Mouse (Mus musculus) CH12.LX (cell line): Measurements from ENCODE around the gene Gm49388. TPM values are rescaled to one million over a fixed set of nuclear protein-coding genes. Genes with fewer than 3 reads are reported as not detected.

Experiments
- DNase-seq: peaks from one replicate; pipeline ENCODE4 v3.0.0-alpha.2; 2013; ENCODE audit errors: extremely low read depth
- H3K27ac ChIP-seq: 2 replicates; pipeline ENCODE4 v1.5.1; 2012; ENCODE audit warnings: low read depth, mild to moderate bottlenecking, control low read depth, moderate library complexity; ENCODE audit not compliant: insufficient read depth
- H3K27me3 ChIP-seq: replicated peaks from 2 replicates; pipeline ENCODE3; 2012; ENCODE audit warnings: inconsistent platforms
- H3K36me3 ChIP-seq, 2 experiments: replicated peaks in 1 of 2; 2 replicates each; pipeline versions ENCODE3 to v1.6.1; 2012; ENCODE audit warnings: inconsistent platforms in 1 of 2, low read length in 1 of 2, mild to moderate bottlenecking in 1 of 2, mixed read lengths in 1 of 2, moderate library complexity in 1 of 2; ENCODE audit not compliant: control insufficient read depth in 1 of 2, insufficient read depth in 1 of 2
- H3K4me1 ChIP-seq, 2 experiments: 2 replicates each; pipeline ENCODE4 v1.6.1; 2012; ENCODE audit warnings: inconsistent platforms in 1 of 2, moderate library complexity in 1 of 2; ENCODE audit not compliant: insufficient read depth in 2 of 2, control insufficient read depth in 1 of 2
- H3K4me2 ChIP-seq: 2 replicates; pipeline ENCODE4 v1.6.1; 2012; ENCODE audit warnings: low read depth, mild to moderate bottlenecking, control low read depth; ENCODE audit not compliant: poor library complexity, insufficient read depth, severe bottlenecking
- H3K4me3 ChIP-seq, 3 experiments: fragments of 150-350 bp in 1 of 3; sonication (generic) in 1 of 3; replicated peaks in 1 of 3; 2 replicates each; pipeline versions ENCODE3 to v1.5.1; 2011 to 2012; ENCODE audit warnings: low read depth in 2 of 3, low read length in 2 of 3, mild to moderate bottlenecking in 2 of 3, moderate library complexity in 2 of 3, control low read depth in 1 of 3, improper control_type of control experiment in 1 of 3, inconsistent platforms in 1 of 3, mixed read lengths in 1 of 3; ENCODE audit not compliant: poor library complexity in 1 of 3
- H3K79me2 ChIP-seq: replicated peaks from 2 replicates; pipeline ENCODE4 v1.6.1; 2012; ENCODE audit warnings: mild to moderate bottlenecking, moderate library complexity; ENCODE audit not compliant: control insufficient read depth, poor library complexity, insufficient read depth, severe bottlenecking; ENCODE audit errors: extremely low read depth
- H3K9ac ChIP-seq: 2 replicates; pipeline ENCODE4 v1.6.1; 2012; ENCODE audit warnings: low read depth, mild to moderate bottlenecking, control low read depth, moderate library complexity; ENCODE audit not compliant: insufficient read depth
- H3K9me3 ChIP-seq: replicated peaks from 2 replicates; pipeline ENCODE3; 2012; ENCODE audit warnings: low read length, inconsistent platforms, mixed read lengths
- CHD1 ChIP-seq: IDR thresholded peaks from 2 replicates; pipeline ENCODE4 v1.6.1; 2012; ENCODE audit warnings: low read depth, low read length, improper control_type of control experiment, inconsistent platforms
- CHD2 ChIP-seq: IDR thresholded peaks from 2 replicates; pipeline ENCODE4 v1.6.1; 2011; ENCODE audit warnings: low read length, improper control_type of control experiment
- E2F4 ChIP-seq: IDR thresholded peaks from 2 replicates; pipeline ENCODE4 v1.6.1; 2011; ENCODE audit warnings: low read depth, low read length, improper control_type of control experiment; ENCODE audit not compliant: insufficient replicate concordance
- IRF4 ChIP-seq: IDR thresholded peaks from 2 replicates; pipeline ENCODE4 v1.6.1; 2014; ENCODE audit warnings: low read depth, mild to moderate bottlenecking, inconsistent platforms, low read length, improper control_type of control experiment
- MAX ChIP-seq: IDR thresholded peaks from 2 replicates; pipeline ENCODE4 v1.6.1; 2011; ENCODE audit warnings: low read length, improper control_type of control experiment
- MAZ ChIP-seq: IDR thresholded peaks from 2 replicates; pipeline ENCODE4 v1.6.1; 2012; ENCODE audit warnings: low read depth, mild to moderate bottlenecking, inconsistent platforms, low read length, improper control_type of control experiment, moderate library complexity
- MXI1 ChIP-seq: IDR thresholded peaks from 2 replicates; pipeline ENCODE4 v1.6.1; 2011; ENCODE audit warnings: mild to moderate bottlenecking, low read depth, low read length, improper control_type of control experiment
- MYC ChIP-seq: IDR thresholded peaks from 2 replicates; pipeline ENCODE4 v1.6.1; 2011; ENCODE audit warnings: low read depth, mild to moderate bottlenecking, improper control_type of control experiment, low read length
- POLR2A ChIP-seq: IDR thresholded peaks from 2 replicates; pipeline ENCODE4 v1.6.1; 2011; ENCODE audit warnings: low read depth, mild to moderate bottlenecking, improper control_type of control experiment, low read length
- SIN3A ChIP-seq: IDR thresholded peaks from 2 replicates; pipeline ENCODE4 v1.6.1; 2012; ENCODE audit warnings: low read length, improper control_type of control experiment, inconsistent platforms
- TBP ChIP-seq: conservative IDR thresholded peaks from 2 replicates; pipeline ENCODE4 v1.6.1; 2011; ENCODE audit warnings: low read depth, low read length, improper control_type of control experiment
- ZKSCAN1 ChIP-seq: IDR thresholded peaks from 2 replicates; pipeline ENCODE4 v1.6.1; 2012; ENCODE audit warnings: low read depth, inconsistent platforms, low read length, improper control_type of control experiment, borderline replicate concordance
- dilution Hi-C: fragments of 300-500 bp; cut with MboI; formaldehyde crosslinking; loops from 2 replicates; pipeline ENCODE4 v1.14.3; 2020; ENCODE audit warnings: low sequenced_read_pairs; ENCODE audit not compliant: extremely low pct_unique_long_range_greater_than_20kb, extremely low pct_ligation_motif_present
- in situ Hi-C: fragments of 300-500 bp; cut with MboI; formaldehyde crosslinking; loops from 3 replicates; pipeline ENCODE4 v1.14.3; 2019; ENCODE audit warnings: low sequenced_read_pairs, low pct_ligation_motif_present, low pct_unique_long_range_greater_than_20kb, mixed read lengths
- polyA plus RNA-seq: library from polyadenylated mRNA; unstranded; fragments of >175 nt; gene quantifications from 2 replicates; pipeline ENCODE4 v1.2.1, GENCODE M21; 2012; ENCODE audit warnings: low read depth; ENCODE audit not compliant: insufficient read length
- total RNA-seq, 2 experiments: library from RNA; depleted of rRNA; stranded (reverse); fragments of 300-350 nt in 1 of 2; fragments of >200 nt in 1 of 2; gene quantifications; 2 replicates each; pipeline ENCODE4 v1.2.3; 2012 to 2014

The Gm49388 gene
- total and polyA plus RNA-seq, 3 experiments, result 0.98 to 4.3 TPM; not detected in 1

- Histone ChIP-seq H3K79me2 (peaks cover 14% of the 10 kb centered on the region), H3K4me1 (peaks cover 5 to 65% of the 10 kb centered on the region in 2 experiments), H3K9me3 (no peaks in the 10 kb centered on the region), H3K9ac (peak overlapping the region; percentile 72), H3K27me3 (no peaks in the 10 kb centered on the region), H3K27ac (peak overlapping the region; percentile 65), H3K4me2 (peak overlapping the region; percentile 72), H3K4me3 (peak overlapping the region; percentile 77 to 87 (median 78)), H3K36me3 (peaks cover 13 to 48% of the 10 kb centered on the region in 2 experiments)
- TF ChIP-seq E2F4 (no peak), IRF4 (0 out of 2 replicates have a peak, but pooled peaks have one; percentile 26), CHD1 (0 out of 2 replicates have a peak, but pooled peaks have one; percentile 52), MXI1 (peak; percentile 73; the same call in 1 of the 2 replicates), MAX (peak; percentile 61)
- in situ Hi-C loops (loop anchor here (5.0 to 25.0 kb wide), 2 partner anchors 408 to 1053 kb away; no protein-coding TSS in a partner anchor), dilution Hi-C loops (no loop called here)
- peak; percentile 45 for DNase-seq
Observed at GRCm38 (mm10) chr7:127770039-127770905, 15.1 kb upstream of the Gm49388 start.

GRCm38 (mm10) chr7:127771262-127771661 is 14.1 kb upstream of the Gm49388 start:
- peak overlapping the region; percentile 72 for H3K9ac ChIP-seq
- H3K79me2 ChIP-seq, result peaks cover 14% of the 10 kb centered on the region
- in situ Hi-C loops, result loop anchor here (5.0 to 25.0 kb wide), 2 partner anchors 409 to 1054 kb away; no protein-coding TSS in a partner anchor
- no peaks in the 10 kb centered on the region for H3K9me3 ChIP-seq
- TF ChIP-seq POLR2A (peak; percentile 51; the same call in 1 of the 2 replicates), TBP (peak; percentile 11; the same call in 1 of the 2 replicates), MAX (peak; percentile 93), SIN3A (0 out of 2 replicates have a peak, but pooled peaks have one; percentile 48), MXI1 (peak; percentile 88), MYC (peak; percentile 81), ZKSCAN1 (no peak), CHD2 (no peak; the same call in 1 of the 2 replicates), MAZ (peak; percentile 47; the same call in 1 of the 2 replicates)
- H3K36me3 ChIP-seq, result peaks cover 13 to 39% of the 10 kb centered on the region in 2 experiments
- H3K4me1 ChIP-seq, result peaks cover 5 to 65% of the 10 kb centered on the region in 2 experiments
- peak; percentile 43 for DNase-seq
- H3K27me3 ChIP-seq, result no peaks in the 10 kb centered on the region
- dilution Hi-C loops, result no loop called here
- peak overlapping the region; percentile 65 for H3K27ac ChIP-seq
- peak overlapping the region; percentile 77 to 87 (median 78) for H3K4me3 ChIP-seq
- peak overlapping the region; percentile 72 for H3K4me2 ChIP-seq
